Mouse (Mus musculus) kidney, adult 8-10 months (tissue): ENCODE measurements at regions not wholly inside any gene's neighbourhood (a gene's known extent, or its start where the extent isn't known, plus 50 kb on each side); places are given as distances from the start of the nearest gene placed in this dataset.

Experiments
- DNase-seq, 2 experiments: peaks; one replicate each; pipeline ENCODE4 v3.0.0; 2022

- DNase-seq, result no peak
These were observed 74.3 kb upstream of the Cpm start for GRCm38 (mm10) chr10:117555044-117555443.

GRCm38 (mm10) chr10:117554533-117554932, 74.8 kb upstream of the Cpm start:
- no peak for DNase-seq

- no peak for DNase-seq
These were observed 75.8 kb upstream of the Cpm start for GRCm38 (mm10) chr10:117553211-117554186.

- DNase-seq, result no peak
These were observed 77.1 kb upstream of the Cpm start for GRCm38 (mm10) chr10:117552049-117552652.

- DNase-seq, result no peak
These were observed 77.9 kb upstream of the Cpm start for GRCm38 (mm10) chr10:117551234-117552048.

GRCm38 (mm10) chr10:117549854-117550605, 79.3 kb upstream of the Cpm start:
- no peak for DNase-seq

GRCm38 (mm10) chr10:117549506-117549830, 79.8 kb upstream of the Cpm start:
- DNase-seq, result no peak

GRCm38 (mm10) chr10:117548775-117549505, 80.4 kb upstream of the Cpm start:
- DNase-seq, result no peak

GRCm38 (mm10) chr10:117548262-117548661, 81.0 kb upstream of the Cpm start:
- no peak for DNase-seq

- no peak for DNase-seq
These were observed 82.0 kb upstream of the Cpm start for GRCm38 (mm10) chr10:117547275-117547674.

GRCm38 (mm10) chr10:117545842-117546631, 83.3 kb upstream of the Cpm start:
- DNase-seq, result no peak

- no peak for DNase-seq
These were observed 84.4 kb upstream of the Cpm start for GRCm38 (mm10) chr10:117544680-117545546.

- DNase-seq, result no peak
These were observed 85.2 kb upstream of the Cpm start for GRCm38 (mm10) chr10:117543995-117544679.

GRCm38 (mm10) chr10:117543696-117543950, 85.7 kb upstream of the Cpm start:
- DNase-seq, result no peak

GRCm38 (mm10) chr10:117542886-117543695, 86.2 kb upstream of the Cpm start:
- no peak for DNase-seq

GRCm38 (mm10) chr10:117542351-117542750, 86.9 kb upstream of the Cpm start:
- DNase-seq, result no peak

- no peak for DNase-seq
These were observed 87.8 kb upstream of the Cpm start for GRCm38 (mm10) chr10:117541487-117541886.

- DNase-seq, result no peak
These were observed 88.4 kb upstream of the Cpm start for GRCm38 (mm10) chr10:117540747-117541398.
